Mouse (Mus musculus): ENCODE measurements around the gene Uba7. TPM values are rescaled to one million over a fixed set of nuclear protein-coding genes. Genes with fewer than 3 reads are reported as not detected.

The Uba7 gene
- polyA plus RNA-seq (2012; rRNA removed), result 7.9 and 12.2 TPM in 2 replicates

GRCm38 (mm10) chr9:107975399-107976386 is at the start of gene Uba7:
Gene Uba7, plus strand, starts transcription at chr9:107975505.

GRCm38 (mm10) chr9:107928169-107928568 is 47.1 kb upstream of the Uba7 start, which contains the start of gene Actl11:
Gene Actl11, plus strand, starts transcription at chr9:107928469.

GRCm38 (mm10) chr9:107935374-107935773 is 39.9 kb upstream of the Uba7 start, which contains the start of gene Camkv:
Gene Camkv, plus strand, starts transcription at chr9:107935674.

GRCm38 (mm10) chr9:107949922-107950235 is 25.4 kb upstream of the Uba7 start, which contains the start of gene Traip:
Gene Traip, plus strand, starts transcription at chr9:107950136.

GRCm38 (mm10) chr9:107982681-107983346 is 7.5 kb downstream of the Uba7 start, which contains the start of gene Gm20661:
Gene Gm20661, plus strand, starts transcription at chr9:107983058.

GRCm38 (mm10) chr9:107985131-107986119 is 10.1 kb downstream of the Uba7 start, which contains the start of gene Inka1:
Gene Inka1, minus strand, starts transcription at chr9:107985879.

GRCm38 (mm10) chr9:107992197-107992596 is 16.9 kb downstream of the Uba7 start, which contains the start of gene Cdhr4:
Gene Cdhr4, plus strand, starts transcription at chr9:107992497.

GRCm38 (mm10) chr9:107996049-107996448 is 20.7 kb downstream of the Uba7 start, which contains the start of gene Gm20662:
Gene Gm20662, plus strand, starts transcription at chr9:107996349.

GRCm38 (mm10) chr9:108001922-108002770 is 26.8 kb downstream of the Uba7 start, which contains the start of gene Ip6k1:
Gene Ip6k1, plus strand, starts transcription at chr9:108002501.

Other genes starting within 250 kb of the Uba7 start
- 205 and 224 TPM in 2 replicates for gene Rbm5, start 204.5 kb upstream of the Uba7 start, polyA plus RNA-seq (2012; rRNA removed)
- gene Rbm6, start 102.3 kb upstream of the Uba7 start, polyA plus RNA-seq (2012; rRNA removed), result 91.0 and 99.6 TPM in 2 replicates
- 26.7 and 28.3 TPM in 2 replicates for gene Mon1a, start 87.4 kb upstream of the Uba7 start, polyA plus RNA-seq (2012; rRNA removed)
- gene Mst1r, start 68.6 kb upstream of the Uba7 start, polyA plus RNA-seq (2012; rRNA removed), result 4.7 and 6.4 TPM in 2 replicates
- not detected in 2 replicates for gene Actl11, start 47.0 kb upstream of the Uba7 start, polyA plus RNA-seq (2012; rRNA removed)
- gene Camkv, start 39.8 kb upstream of the Uba7 start, polyA plus RNA-seq (2012; rRNA removed), result 39.4 and 49.6 TPM in 2 replicates
- 10.0 and 10.4 TPM in 2 replicates for gene Traip, start 25.4 kb upstream of the Uba7 start, polyA plus RNA-seq (2012; rRNA removed)
- gene Gm20661, start 7.6 kb downstream of the Uba7 start, polyA plus RNA-seq (2012; rRNA removed), result 1.3 and 3.4 TPM in 2 replicates
- 15.0 and 28.7 TPM in 2 replicates for gene Inka1, start 10.4 kb downstream of the Uba7 start, polyA plus RNA-seq (2012; rRNA removed)
- gene Cdhr4, start 17.0 kb downstream of the Uba7 start, polyA plus RNA-seq (2012; rRNA removed), result 6.2 and 14.1 TPM in 2 replicates
- gene Gm20662, start 20.8 kb downstream of the Uba7 start, polyA plus RNA-seq (2012; rRNA removed), result 1.7 and 3.8 TPM in 2 replicates
- gene Ip6k1, start 27.0 kb downstream of the Uba7 start, polyA plus RNA-seq (2012; rRNA removed), result 129 and 135 TPM in 2 replicates
- 19.9 and 21.8 TPM in 2 replicates for gene Gmppb, start 73.7 kb downstream of the Uba7 start, polyA plus RNA-seq (2012; rRNA removed)
- gene Amigo3, start 77.7 kb downstream of the Uba7 start, polyA plus RNA-seq (2012; rRNA removed), result 3.4 and 3.7 TPM in 2 replicates
- gene Mst1, start 104.9 kb downstream of the Uba7 start, polyA plus RNA-seq (2012; rRNA removed), result 0.05 and 0.11 TPM in 2 replicates
- gene Rnf123, start 107.8 kb downstream of the Uba7 start, polyA plus RNA-seq (2012; rRNA removed), result 78.9 and 79.2 TPM in 2 replicates
- 63.5 and 70.3 TPM in 2 replicates for gene Apeh, start 119.1 kb downstream of the Uba7 start, polyA plus RNA-seq (2012; rRNA removed)
- 17.6 and 21.0 TPM in 2 replicates for gene Bsn, start 214.9 kb downstream of the Uba7 start, polyA plus RNA-seq (2012; rRNA removed)